Mouse (Mus musculus) hindbrain, embryonic 15.5 days (tissue): ENCODE measurements around the gene Zyg11a. TPM values are rescaled to one million over a fixed set of nuclear protein-coding genes. Genes with fewer than 3 reads are reported as not detected.
"Not testable (repeated sequence)": the region's sequence is repeated elsewhere in the genome, so short reads cannot be mapped to it uniquely, and the experiment has no call there.

Source experiments
- ATAC-seq: fragments of 200-750 bp; cut with Nextera tagmentation; 2 replicates; pipeline ENCODE4 v1.8.0; 2017; ENCODE audit warnings: low read depth, moderate number of reproducible peaks, moderate TSS enrichment; ENCODE audit not compliant: low FRiP score
- H3K27ac ChIP-seq: fragments of 300-500 bp; sonication (generic); replicated peaks from 2 replicates; pipeline ENCODE4 v1.5.1; 2015; ENCODE audit warnings: mild to moderate bottlenecking, inconsistent platforms
- H3K27me3 ChIP-seq: fragments of 300-500 bp; sonication (generic); 2 replicates; pipeline ENCODE4 v1.6.1; 2015; ENCODE audit warnings: control low read depth, inconsistent platforms
- H3K36me3 ChIP-seq: fragments of 300-500 bp; sonication (generic); 2 replicates; pipeline ENCODE4 v1.6.1; 2015; ENCODE audit warnings: control low read depth, inconsistent platforms
- H3K4me1 ChIP-seq: fragments of 300-500 bp; sonication (generic); replicated peaks from 2 replicates; pipeline ENCODE4 v1.6.1; 2015; ENCODE audit warnings: control low read depth, inconsistent platforms
- H3K4me2 ChIP-seq: fragments of 300-500 bp; sonication (generic); 2 replicates; pipeline ENCODE4 v1.6.1; 2015; ENCODE audit warnings: moderate library complexity, mild to moderate bottlenecking, inconsistent platforms
- H3K4me3 ChIP-seq: fragments of 300-500 bp; sonication (generic); 2 replicates; pipeline ENCODE4 v1.5.1; 2015; ENCODE audit warnings: mild to moderate bottlenecking, inconsistent platforms
- H3K9ac ChIP-seq: fragments of 300-500 bp; sonication (generic); 2 replicates; pipeline ENCODE4 v1.6.1; 2015; ENCODE audit warnings: inconsistent platforms
- H3K9me3 ChIP-seq: fragments of 300-500 bp; sonication (generic); 2 replicates; pipeline ENCODE4 v1.6.1; 2016; ENCODE audit warnings: control low read depth, inconsistent platforms
- WGBS: fragments of 180-500 bp; shearing (Covaris S2); methylation state at CpG from one replicate; pipeline ENCODE4 v1.1.7; 2015; 5-methylcytosine and 5-hydroxymethylcytosine counted together
- polyA plus RNA-seq: library from polyadenylated mRNA; unstranded; fragments of >200 nt; fragmentation: Nextera tagmentation; extraction: Ambion mirVana; gene quantifications from 2 replicates; pipeline ENCODE4 v1.2.1, GENCODE M21; 2015

Zyg11a gene
- polyA plus RNA-seq, 1 experiment from 2014 or later: 0.06 TPM

DNA sequence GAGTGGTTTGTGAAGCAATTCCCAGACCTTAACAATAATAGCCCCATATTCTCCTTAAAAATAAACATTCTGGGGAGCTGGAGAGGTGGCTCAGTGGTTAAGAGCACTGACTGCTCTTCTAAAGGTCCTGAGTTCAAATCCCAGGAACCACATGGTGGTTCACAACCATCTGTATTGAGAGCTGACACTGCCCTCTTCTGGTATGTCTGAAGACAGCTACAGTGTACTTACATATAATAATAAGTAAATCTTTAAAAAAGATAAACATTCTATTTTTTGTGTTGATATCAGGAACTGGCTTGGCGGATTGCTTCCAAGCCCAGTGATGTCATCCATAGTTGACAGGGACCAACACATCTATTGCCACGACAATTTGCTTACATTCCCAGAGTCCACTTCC lies 74.7 kb downstream of the Zyg11a start:
- not testable (repeated sequence) for H3K27me3 ChIP-seq, H3K9me3 ChIP-seq, H3K4me2 ChIP-seq, H3K36me3 ChIP-seq, ATAC-seq, H3K4me1 ChIP-seq, H3K27ac ChIP-seq, H3K9ac ChIP-seq, H3K4me3 ChIP-seq
- 90% methylated on average over 2 of the region's 2 CpGs for WGBS

DNA sequence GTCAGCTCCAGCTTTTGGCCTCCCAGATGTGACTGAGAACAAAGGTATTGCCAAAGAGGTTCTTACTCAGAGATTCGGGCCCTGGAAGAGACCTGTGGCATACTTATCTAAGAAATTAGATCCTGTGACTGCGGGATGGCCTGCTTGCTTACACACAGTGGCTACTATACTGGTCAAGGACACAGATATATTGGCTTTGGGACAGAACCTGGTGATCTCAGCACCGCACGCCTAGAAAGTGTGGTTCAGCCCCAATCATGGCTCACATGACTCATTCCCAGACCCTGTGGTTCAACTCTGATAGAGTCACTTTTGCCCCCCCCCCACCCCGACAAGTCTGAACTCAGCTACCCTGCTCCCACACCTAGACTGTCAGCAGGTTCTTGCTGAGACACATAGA lies 80.9 kb downstream of the Zyg11a start:
- ATAC-seq: no peak
- no peaks in the 10 kb centered on the region for H3K27me3 ChIP-seq
- H3K9ac ChIP-seq: no peak overlapping the region
- H3K4me3 ChIP-seq: no peak overlapping the region
- no peaks in the 10 kb centered on the region for H3K9me3 ChIP-seq
- WGBS: 89% methylated on average over 5 of the region's 5 CpGs
- no peak overlapping the region for H3K27ac ChIP-seq
- H3K4me1 ChIP-seq: no peaks in the 10 kb centered on the region
- no peak overlapping the region for H3K4me2 ChIP-seq
- no peaks in the 10 kb centered on the region for H3K36me3 ChIP-seq

Other genes starting within 250 kb of the Zyg11a start
- gene Slc1a7, start 249.7 kb downstream of the Zyg11a start, polyA plus RNA-seq: 0.05 TPM in 1 of 2 replicates, not detected in the other
- gene Podn, start 121.6 kb downstream of the Zyg11a start, polyA plus RNA-seq: 0.69 and 0.83 TPM in 2 replicates
- gene Scp2, start 73.0 kb downstream of the Zyg11a start, polyA plus RNA-seq: 218 and 220 TPM in 2 replicates
- 11.4 and 12.7 TPM in 2 replicates for gene Echdc2, start 52.6 kb downstream of the Zyg11a start, polyA plus RNA-seq
- 31.5 and 32.4 TPM in 2 replicates for gene Zyg11b, start 83.0 kb upstream of the Zyg11a start, polyA plus RNA-seq
- 45.1 and 52.5 TPM in 2 replicates for gene Coa7, start 110.1 kb upstream of the Zyg11a start, polyA plus RNA-seq
- gene Shisal2a, start 165.3 kb upstream of the Zyg11a start, polyA plus RNA-seq: 4.6 and 4.7 TPM in 2 replicates
- gene Gpx7, start 188.9 kb upstream of the Zyg11a start, polyA plus RNA-seq: 32.3 and 34.0 TPM in 2 replicates
- 47.1 and 49.3 TPM in 2 replicates for gene Tut4, start 241.4 kb upstream of the Zyg11a start, polyA plus RNA-seq